Mouse (Mus musculus): ENCODE measurements around the gene Svs1.
"Not testable (repeated sequence)": the region's sequence is repeated elsewhere in the genome, so short reads cannot be mapped to it uniquely, and the experiment has no call there.

The Svs1 gene

GRCm38 (mm10) chr6:48986444-48986990 lies at the start of gene Svs1:
Gene Svs1, plus strand, starts transcription at chr6:48986861.
- DNase-seq, result no peak

DNA sequence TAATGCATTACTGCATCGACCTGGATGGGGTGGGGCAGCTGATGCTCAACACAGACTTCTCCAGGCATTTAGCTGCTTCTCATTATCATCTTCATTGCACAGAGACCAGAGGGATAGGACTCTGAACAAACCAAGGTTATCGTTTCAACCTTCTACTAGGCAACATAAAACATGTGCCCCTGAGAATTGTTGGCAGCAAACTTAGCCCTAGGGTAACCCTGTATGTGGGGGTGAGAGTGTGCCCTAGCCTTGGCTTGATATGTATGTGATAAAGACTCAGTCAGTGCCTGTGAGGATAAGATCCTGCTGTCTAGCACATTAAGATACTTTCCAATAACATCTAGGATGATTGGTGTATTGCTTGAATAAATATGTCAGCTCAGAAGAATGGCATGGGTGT lies 37.1 kb upstream of the Svs1 start:
- no peak for DNase-seq

- no peak for DNase-seq
Measured at GRCm38 (mm10) chr6:48950676-48951075, 36.0 kb upstream of the Svs1 start.

- DNase-seq, result no peak
Measured at GRCm38 (mm10) chr6:48951630-48952029, 35.0 kb upstream of the Svs1 start.

DNA sequence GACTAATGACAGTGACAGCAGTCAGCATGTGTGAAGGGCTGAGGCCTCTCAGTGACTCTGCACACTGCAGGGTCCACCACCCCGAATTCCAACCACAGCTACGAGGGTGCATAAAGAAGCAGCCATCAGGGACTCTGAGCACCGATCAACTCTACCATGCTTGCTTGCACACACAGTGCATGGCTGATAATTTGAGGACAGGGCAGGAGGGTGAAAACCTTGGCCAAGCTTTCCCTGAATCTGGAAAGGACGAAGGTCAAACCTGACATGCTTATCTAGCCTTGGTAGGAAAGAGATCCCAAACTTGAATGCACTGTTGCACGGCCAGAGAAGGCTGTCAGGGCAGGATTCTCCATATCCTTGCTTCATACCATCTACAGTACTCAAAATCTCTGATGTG lies 33.4 kb upstream of the Svs1 start:
- no peak for DNase-seq

GRCm38 (mm10) chr6:48954211-48954610 lies 32.5 kb upstream of the Svs1 start:
- no peak for DNase-seq

GRCm38 (mm10) chr6:48954946-48955345 lies 31.7 kb upstream of the Svs1 start:
- DNase-seq, result peak; percentile 59

GRCm38 (mm10) chr6:48956785-48957184 lies 29.9 kb upstream of the Svs1 start:
- no peak for DNase-seq

GRCm38 (mm10) chr6:48958053-48958452 lies 28.6 kb upstream of the Svs1 start:
- DNase-seq, result no peak

- peak; percentile 38 for DNase-seq
Measured at GRCm38 (mm10) chr6:48959151-48959550, 27.5 kb upstream of the Svs1 start.

- DNase-seq, result not testable (repeated sequence)
Measured at GRCm38 (mm10) chr6:48966696-48967095, 20.0 kb upstream of the Svs1 start.

GRCm38 (mm10) chr6:48967868-48968267 lies 18.8 kb upstream of the Svs1 start:
- DNase-seq, result no peak

DNA sequence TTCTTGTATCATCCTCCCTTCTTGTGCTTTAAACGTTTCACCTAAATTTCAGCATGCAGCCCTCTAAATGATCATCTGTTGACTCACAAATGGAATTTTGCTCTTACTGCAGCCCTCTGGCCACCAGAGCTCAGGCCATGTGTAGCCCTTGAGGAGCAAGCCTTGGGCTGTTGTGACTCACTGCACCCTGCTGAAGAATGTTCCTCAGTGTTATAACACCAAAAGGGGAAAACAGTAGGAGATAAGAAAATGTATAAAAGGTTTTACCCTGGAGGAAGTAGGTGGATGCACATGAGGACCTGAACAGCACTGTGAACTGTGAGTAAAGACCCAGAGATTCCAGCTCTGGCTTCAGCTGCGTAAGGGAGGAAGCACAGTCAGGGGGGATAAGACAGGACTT lies 12.0 kb upstream of the Svs1 start, which contains the start of gene Doxl2:
Gene Doxl2, plus strand, starts transcription at position 301 of the 400 bp plus-strand sequence.
- no peak for DNase-seq

DNA sequence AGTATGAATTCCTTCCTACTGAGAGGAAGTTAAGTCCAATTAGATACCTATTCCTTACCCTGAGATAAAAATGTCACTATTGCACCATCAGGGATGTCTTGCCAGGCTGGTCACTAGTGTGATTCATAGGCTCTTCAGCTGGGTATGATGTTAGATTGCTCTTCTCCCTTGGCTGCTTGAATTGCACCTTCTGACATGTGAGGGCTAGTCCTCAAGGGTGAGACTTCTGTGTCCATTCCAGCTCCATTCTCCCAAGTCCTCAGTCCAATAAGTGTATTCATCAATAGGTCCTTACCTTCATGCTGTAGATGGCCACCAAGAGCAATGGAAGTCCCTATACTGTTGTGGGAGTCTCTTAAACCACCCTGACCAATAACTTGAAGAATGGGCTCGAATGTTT lies 7.0 kb upstream of the Svs1 start:
- no peak for DNase-seq

DNA sequence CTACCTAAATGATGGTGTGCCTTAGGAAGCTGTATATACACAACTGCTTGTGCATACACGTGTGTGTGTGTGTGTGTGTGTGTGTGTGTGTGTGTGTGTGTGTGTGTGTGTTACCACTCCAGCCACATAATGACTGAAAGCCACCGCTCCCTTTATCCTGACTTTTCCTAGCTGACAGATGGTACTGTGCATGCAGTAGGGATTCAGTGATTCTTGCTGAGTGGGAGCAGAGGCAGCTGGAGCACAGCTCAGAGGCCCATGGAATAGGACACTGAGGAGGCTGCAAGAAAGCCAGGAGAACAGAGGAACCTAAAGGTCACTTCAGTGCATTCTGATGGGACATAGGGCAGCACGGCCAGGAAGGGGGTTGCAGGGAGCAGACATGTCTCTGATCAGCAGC lies 4.4 kb upstream of the Svs1 start:
- DNase-seq, result no peak

GRCm38 (mm10) chr6:48989971-48990370 lies 3.3 kb downstream of the Svs1 start:
- no peak for DNase-seq

GRCm38 (mm10) chr6:48991991-48992390 lies 5.3 kb downstream of the Svs1 start:
- no peak for DNase-seq

GRCm38 (mm10) chr6:48998186-48998585 lies 11.5 kb downstream of the Svs1 start:
- no peak for DNase-seq

DNA sequence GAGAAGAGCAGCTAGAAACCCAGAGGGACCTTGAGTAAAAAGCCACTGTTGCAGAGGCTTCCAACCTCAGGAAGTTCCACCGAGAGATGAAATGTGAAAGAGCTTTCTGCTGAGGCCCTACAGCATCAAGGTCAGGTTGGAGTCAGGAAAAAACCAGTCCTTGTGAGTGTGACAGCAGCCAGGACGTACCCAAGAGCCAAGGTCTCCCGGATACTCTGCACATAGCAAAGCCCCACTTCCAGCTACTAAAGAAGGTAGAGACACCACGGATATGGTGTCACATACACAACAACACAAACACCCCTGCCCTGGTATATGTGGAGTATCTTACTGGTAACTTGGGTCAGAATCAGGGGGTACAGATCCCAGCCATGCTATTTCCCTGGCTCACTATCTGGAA lies 12.1 kb downstream of the Svs1 start:
- DNase-seq, result no peak

DNA sequence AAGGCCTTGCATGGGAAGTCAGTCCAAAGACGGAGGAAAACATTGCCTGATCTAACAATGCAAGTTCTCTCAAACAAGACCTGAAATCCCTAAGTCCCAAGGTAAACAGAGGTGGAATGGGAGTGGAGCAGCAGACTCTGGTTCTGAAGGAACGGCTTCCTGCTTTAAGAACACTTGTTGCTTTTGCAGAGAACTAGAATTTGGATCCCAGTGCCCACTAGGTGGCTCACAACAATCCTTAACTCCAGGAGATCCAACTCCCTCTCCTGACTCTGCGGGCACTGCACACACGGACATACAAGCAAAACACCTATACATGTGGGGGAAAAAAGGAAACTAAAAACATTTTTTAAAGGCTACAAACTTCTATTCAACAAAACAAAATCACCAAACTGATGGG lies 16.7 kb downstream of the Svs1 start:
- DNase-seq, result no peak

GRCm38 (mm10) chr6:49007981-49008380 lies 21.3 kb downstream of the Svs1 start:
- peak; percentile 76 for DNase-seq

DNA sequence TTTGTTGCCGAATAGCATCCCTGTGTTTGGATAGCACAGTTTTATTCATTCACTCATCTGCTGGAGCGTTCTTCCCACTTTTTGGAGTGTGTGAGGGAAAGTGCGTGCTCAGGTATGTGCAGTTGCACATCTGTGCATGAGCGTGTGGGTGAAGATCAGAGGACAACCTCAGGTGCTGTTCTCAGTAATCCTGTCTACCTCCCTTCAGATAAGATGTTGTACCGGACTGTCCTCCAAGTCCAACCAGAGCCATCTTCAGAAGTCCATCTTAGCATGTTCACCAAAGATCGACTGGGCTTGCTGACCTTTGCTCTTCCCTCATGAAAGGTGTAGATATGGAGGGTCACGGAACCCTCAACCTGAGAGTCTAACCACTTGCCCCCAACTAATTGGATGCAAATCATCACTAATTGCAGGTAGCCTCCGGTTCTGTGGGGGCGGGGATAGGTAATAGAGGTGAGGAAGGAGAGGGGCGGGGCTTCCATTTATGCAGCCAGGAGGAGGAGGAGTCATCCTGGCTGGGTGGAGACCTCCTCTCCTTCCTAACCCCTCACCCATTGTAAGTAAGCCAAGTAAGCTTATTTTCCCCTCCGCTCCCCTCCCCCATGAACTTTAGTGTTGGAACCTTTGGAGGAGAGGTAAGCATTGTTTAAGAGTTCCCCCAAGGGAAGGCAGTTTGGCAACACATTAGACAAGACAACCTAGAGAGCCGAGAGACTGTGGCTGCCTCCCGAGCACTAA lies 21.9 kb downstream of the Svs1 start:
- no peak for DNase-seq

GRCm38 (mm10) chr6:49009161-49009555 lies 22.5 kb downstream of the Svs1 start:
- no peak for DNase-seq

GRCm38 (mm10) chr6:49009665-49010064 lies 23.0 kb downstream of the Svs1 start:
- DNase-seq, result peak; percentile 28

DNA sequence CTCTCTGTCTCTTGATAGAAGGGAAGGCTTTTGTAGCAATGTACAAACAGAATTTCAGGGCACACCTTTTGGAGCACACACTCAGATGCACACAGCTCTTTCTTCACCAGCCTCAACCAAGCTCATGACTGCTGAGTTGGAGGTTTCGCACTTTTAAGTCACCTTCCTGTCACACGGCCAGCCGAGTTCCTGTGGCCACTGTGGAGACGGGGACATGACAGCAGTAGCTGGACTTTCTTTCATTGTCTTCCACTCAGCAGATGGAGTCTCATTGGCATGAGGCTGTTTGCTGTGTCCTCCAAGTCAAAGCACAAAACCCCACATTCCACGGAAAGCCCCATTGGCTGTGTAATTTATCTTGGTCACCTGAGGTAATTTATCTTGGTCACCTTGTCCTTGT lies 24.5 kb downstream of the Svs1 start:
- no peak for DNase-seq

All from thymus, postnatal 4 days (tissue).